Comparison of ENCODE assay signal across 22 mouse cellular contexts in the genomic region with DNA sequence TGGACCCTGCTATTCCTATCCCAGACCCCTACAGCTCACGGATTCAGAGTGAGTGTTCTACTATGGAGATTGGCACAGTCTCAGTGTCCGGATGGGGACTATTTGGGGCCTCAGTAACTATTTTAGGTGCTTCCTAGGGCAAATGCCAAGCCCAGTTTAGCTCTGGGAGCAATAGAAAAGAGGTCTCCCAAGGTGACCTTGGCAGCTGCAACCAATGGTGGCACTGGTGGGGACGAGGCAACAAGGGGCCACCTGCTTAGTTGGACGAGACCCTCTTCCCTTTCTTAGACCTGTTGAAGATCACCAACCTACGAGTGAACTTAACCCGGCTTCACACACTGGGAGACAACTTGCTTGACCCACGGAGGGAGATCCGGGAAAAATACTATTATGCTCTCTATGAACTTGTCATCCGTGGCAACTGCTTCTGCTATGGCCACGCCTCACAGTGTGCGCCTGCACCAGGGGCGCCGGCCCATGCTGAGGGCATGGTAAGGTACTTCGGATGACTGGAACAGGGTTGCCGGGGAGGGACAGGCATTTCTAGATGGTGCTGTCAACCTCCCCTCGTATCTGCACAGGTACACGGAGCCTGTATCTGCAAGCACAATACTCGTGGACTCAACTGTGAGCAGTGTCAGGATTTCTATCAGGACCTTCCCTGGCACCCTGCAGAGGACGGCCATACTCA. TPM values are rescaled to one million over a fixed set of nuclear protein-coding genes. Genes with fewer than 3 reads are reported as not detected.
DNase-seq lines count a peak whose midpoint lies in the region; ATAC-seq lines count a peak whose summit lies in the region.
"Had no signal": no experiment of that assay in that cellular context is flagged by ENCODE, and none has a peak within 500 bp of the region (broad histone marks: within the 10 kb centered on the region; RNA-seq: fewer than 3 reads in every experiment).

No protein-coding gene starts in this region.

- ATAC-seq in limb, embryonic 12.5 days (ENCODE audit: insufficient number of reproducible peaks, insufficient read depth, low FRiP score, low TSS enrichment, low read depth): no peak
- no peak for ATAC-seq in heart, embryonic 12.5 days (ENCODE audit: insufficient number of reproducible peaks, low FRiP score)
- ATAC-seq: forebrain, embryonic 14.5 days; inflammation-experienced regulatory T-cells, adult 6 months; liver, embryonic 12.5 days had no signal

- H3K4me2 ChIP-seq in limb, embryonic 12.5 days: no peak overlapping the region
- H3K4me2 ChIP-seq in heart, embryonic 12.5 days: peak overlapping the region; percentile 90
- H3K4me2 ChIP-seq: liver, embryonic 12.5 days; neural tube, embryonic 13.5 days had no signal

- peaks cover 19% of the 10 kb centered on the region for H3K4me1 ChIP-seq in limb, embryonic 12.5 days (replicated peaks)
- H3K4me1 ChIP-seq in limb, embryonic 10.5 days: peaks cover 30% of the 10 kb centered on the region
- peaks cover 27% of the 10 kb centered on the region for H3K4me1 ChIP-seq in heart, embryonic 12.5 days (replicated peaks)

- no peak overlapping the region for H3K4me3 ChIP-seq in limb, embryonic 12.5 days (replicated peaks)
- no peak overlapping the region for H3K4me3 ChIP-seq in limb, embryonic 10.5 days
- H3K4me3 ChIP-seq in heart, embryonic 12.5 days: no peak overlapping the region
- H3K4me3 ChIP-seq: hindbrain, embryonic 12.5 days; left cerebral cortex, adult 2 months; liver, embryonic 12.5 days; midbrain, embryonic 12.5 days; neural tube, embryonic 13.5 days had no signal

- no peaks in the 10 kb centered on the region for H3K9me3 ChIP-seq in limb, embryonic 12.5 days
- no peaks in the 10 kb centered on the region for H3K9me3 ChIP-seq in limb, embryonic 10.5 days (replicated peaks)
- no peaks in the 10 kb centered on the region for H3K9me3 ChIP-seq in heart, embryonic 12.5 days (replicated peaks)
- H3K9me3 ChIP-seq: hindbrain, embryonic 12.5 days; liver, embryonic 12.5 days; midbrain, embryonic 12.5 days; neural tube, embryonic 13.5 days had no signal

- H3K27ac ChIP-seq in limb, embryonic 12.5 days: no peak overlapping the region
- H3K27ac ChIP-seq in limb, embryonic 10.5 days: no peak overlapping the region
- peak overlapping the region; percentile 11; the same call in 1 of the 2 replicates for H3K27ac ChIP-seq in heart, embryonic 12.5 days (ENCODE audit: poor library complexity, severe bottlenecking)
- H3K27ac ChIP-seq: hindbrain, embryonic 12.5 days; left cerebral cortex, adult 2 months; liver, embryonic 12.5 days; midbrain, embryonic 12.5 days; neural tube, embryonic 13.5 days had no signal

- DNase-seq in heart, adult 18-20 months: peak; percentile 63 to 71
- DNase-seq in heart, postnatal 25 days (ENCODE audit: low spot score): no peak
- no peak for DNase-seq in limb, embryonic 10.5 days (ENCODE audit: low spot score)
- DNase-seq in heart, postnatal 10 days: peak; percentile 61 to 75
- no peak for DNase-seq in right cerebral cortex, adult 2 months (ENCODE audit: low spot score in 2 of 2)
- DNase-seq in cerebellum, adult 8-10 months: no peak
- DNase-seq: cerebellum, adult 2 months; layer of hippocampus, adult 9-11 months; left cerebral cortex, postnatal 4 days; lung, embryonic 14.5 days; right cerebral cortex, adult 18-20 months; spleen, adult 18-20 months; thymus, adult 18-20 months had no signal

- peaks cover 55% of the 10 kb centered on the region for H3K36me3 ChIP-seq in limb, embryonic 12.5 days
- H3K36me3 ChIP-seq in limb, embryonic 10.5 days: peaks cover 58% of the 10 kb centered on the region
- peaks cover 52% of the 10 kb centered on the region for H3K36me3 ChIP-seq in heart, embryonic 12.5 days

- intact Hi-C loops in heart, postnatal 25 days (cut with DNase I): no loop called here
- intact Hi-C loops in heart, postnatal 10 days (cut with DNase I): no loop called here

- WGBS in limb, embryonic 12.5 days: 88% methylated on average over 19 of the region's 19 CpGs
- 92% methylated on average over 19 of the region's 19 CpGs for WGBS in limb, embryonic 10.5 days
- WGBS in heart, embryonic 12.5 days: 77% methylated on average over 19 of the region's 19 CpGs

- no peaks in the 10 kb centered on the region for H3K27me3 ChIP-seq in limb, embryonic 12.5 days
- H3K27me3 ChIP-seq in limb, embryonic 10.5 days (ENCODE audit: low read depth, poor library complexity, severe bottlenecking): no peaks in the 10 kb centered on the region
- H3K27me3 ChIP-seq in heart, embryonic 12.5 days (replicated peaks): no peaks in the 10 kb centered on the region
- H3K27me3 ChIP-seq: hindbrain, embryonic 12.5 days; midbrain, embryonic 12.5 days; neural tube, embryonic 13.5 days had no signal

- H3K9ac ChIP-seq in limb, embryonic 12.5 days (replicated peaks): 0 out of 2 replicates have a peak overlapping the region, but pooled peaks have one; percentile 12
- H3K9ac ChIP-seq in heart, embryonic 12.5 days: peak overlapping the region; percentile 58
- H3K9ac ChIP-seq: hindbrain, embryonic 12.5 days; liver, embryonic 12.5 days; lung, embryonic 14.5 days; midbrain, embryonic 12.5 days; neural tube, embryonic 13.5 days had no signal

RNA-seq across cellular contexts. Expression of a gene that starts 2.1 kb away (rescaled TPM):
- total RNA-seq in heart, adult 18-20 months (2021): 100 to 1,000 TPM; 334 to 339 TPM
- total RNA-seq in heart, postnatal 25 days (2021): 100 to 1,000 TPM; 354 to 360 TPM
- 40.8 and 43.7 TPM in 2 replicates for polyA plus RNA-seq in limb, embryonic 12.5 days (2016; fragmentation: Nextera tagmentation; extraction: Ambion mirVana)
- 19.7 and 31.6 TPM in 2 replicates for polyA plus RNA-seq in limb, embryonic 10.5 days (2016; fragmentation: Nextera tagmentation; extraction: Ambion mirVana)
- polyA plus RNA-seq in heart, embryonic 12.5 days (2016; fragmentation: Nextera tagmentation; extraction: Ambion mirVana): 67.2 and 68.6 TPM in 2 replicates
- 100 to 1,000 TPM; 284 to 331 TPM for total RNA-seq in heart, postnatal 10 days (2021)

RNA-seq across cellular contexts. Expression of a gene that starts 8.7 kb away (rescaled TPM):
- total RNA-seq in heart, adult 18-20 months (2021): 10 to 100 TPM; 79.9 to 91.6 TPM
- 10 to 100 TPM; 78.7 to 93.7 TPM for total RNA-seq in heart, postnatal 25 days (2021)
- 99.3 and 99.7 TPM in 2 replicates for polyA plus RNA-seq in limb, embryonic 12.5 days (2016; fragmentation: Nextera tagmentation; extraction: Ambion mirVana)
- 87.2 and 107 TPM in 2 replicates for polyA plus RNA-seq in limb, embryonic 10.5 days (2016; fragmentation: Nextera tagmentation; extraction: Ambion mirVana)
- polyA plus RNA-seq in heart, embryonic 12.5 days (2016; fragmentation: Nextera tagmentation; extraction: Ambion mirVana): 78.0 and 84.2 TPM in 2 replicates
- total RNA-seq in heart, postnatal 10 days (2021): 100 to 1,000 TPM in 1 of 2 experiments, 10 to 100 TPM in 1; 98.4 to 103 TPM

RNA-seq across cellular contexts. Expression of a gene that starts 20.3 kb away (rescaled TPM):
- total RNA-seq in heart, adult 18-20 months (2021): 1 to 10 TPM; 4.7 to 5.5 TPM
- total RNA-seq in heart, postnatal 25 days (2021): 10 to 100 TPM in 1 of 2 experiments, 1 to 10 TPM in 1; 9.5 to 10.1 TPM
- polyA plus RNA-seq in limb, embryonic 12.5 days (2016; fragmentation: Nextera tagmentation; extraction: Ambion mirVana): 33.0 and 36.0 TPM in 2 replicates
- 10.9 and 17.8 TPM in 2 replicates for polyA plus RNA-seq in limb, embryonic 10.5 days (2016; fragmentation: Nextera tagmentation; extraction: Ambion mirVana)
- polyA plus RNA-seq in heart, embryonic 12.5 days (2016; fragmentation: Nextera tagmentation; extraction: Ambion mirVana): 96.5 and 99.1 TPM in 2 replicates
- 10 to 100 TPM; 29.2 to 33.4 TPM for total RNA-seq in heart, postnatal 10 days (2021)

RNA-seq across cellular contexts. Expression of a gene that starts 21.3 kb away (rescaled TPM):
- total RNA-seq in heart, adult 18-20 months (2021): 10 to 100 TPM; 23.1 to 23.3 TPM
- total RNA-seq in heart, postnatal 25 days (2021): 10 to 100 TPM; 25.8 to 26.4 TPM
- polyA plus RNA-seq in limb, embryonic 12.5 days (2016; fragmentation: Nextera tagmentation; extraction: Ambion mirVana): 44.6 and 49.5 TPM in 2 replicates
- polyA plus RNA-seq in limb, embryonic 10.5 days (2016; fragmentation: Nextera tagmentation; extraction: Ambion mirVana): 62.8 and 65.8 TPM in 2 replicates
- 39.1 and 39.2 TPM in 2 replicates for polyA plus RNA-seq in heart, embryonic 12.5 days (2016; fragmentation: Nextera tagmentation; extraction: Ambion mirVana)
- total RNA-seq in heart, postnatal 10 days (2021): 10 to 100 TPM; 27.7 to 31.3 TPM

RNA-seq across cellular contexts. Expression of a gene that starts 25.8 kb away (rescaled TPM):
- 10 to 100 TPM; 76.4 to 90.3 TPM for total RNA-seq in heart, adult 18-20 months (2021)
- 10 to 100 TPM; 74.2 to 74.3 TPM for total RNA-seq in heart, postnatal 25 days (2021)
- polyA plus RNA-seq in limb, embryonic 12.5 days (2016; fragmentation: Nextera tagmentation; extraction: Ambion mirVana): 106 and 112 TPM in 2 replicates
- polyA plus RNA-seq in limb, embryonic 10.5 days (2016; fragmentation: Nextera tagmentation; extraction: Ambion mirVana): 124 and 127 TPM in 2 replicates
- 70.1 and 73.1 TPM in 2 replicates for polyA plus RNA-seq in heart, embryonic 12.5 days (2016; fragmentation: Nextera tagmentation; extraction: Ambion mirVana)
- total RNA-seq in heart, postnatal 10 days (2021): 10 to 100 TPM; 84.4 to 86.3 TPM

Comparison
In these comparisons a context has a peak if more than half of its experiments do, and no peak if none do; other contexts are left out.
1. DNase-seq: peak in heart, adult 18-20 months (2 of 2) and heart, postnatal 10 days (2 of 2); none in heart, postnatal 25 days (single experiment), limb, embryonic 10.5 days (single experiment), right cerebral cortex, adult 2 months (0 of 2) and cerebellum, adult 8-10 months (single experiment).